Mouse (Mus musculus) adrenal gland, postnatal 10 days (tissue): Measurements from ENCODE around the gene Dnajc30. TPM values are rescaled to one million over a fixed set of nuclear protein-coding genes. Genes with fewer than 3 reads are reported as not detected.
"Not testable (repeated sequence)": the region's sequence is repeated elsewhere in the genome, so short reads cannot be mapped to it uniquely, and the experiment has no call there.

Source experiments
- DNase-seq: peaks from one replicate; pipeline ENCODE4 v3.0.0; 2021; ENCODE audit warnings: mixed read lengths
- long read RNA-seq, 2 experiments: library from polyadenylated mRNA; stranded (forward); transcript quantifications; one replicate each; pipeline ENCODE4 v2.0.0; 2021
- total RNA-seq, 2 experiments: library from RNA; stranded (reverse); gene quantifications; 2 replicates each; pipeline ENCODE4 v1.2.3; 2021

Dnajc30 gene
- total RNA-seq, result 10 to 100 TPM; 23.7 to 24.5 TPM
- long read RNA-seq, experiment 1, transcript Dnajc30-201 (1 exons, 1,661 nt), result major isoform, 42 of 42 reads
- long read RNA-seq, experiment 1, partial matches to known transcripts, result 0 of 42 reads
- long read RNA-seq, experiment 1, other reads (novel, unspliced or antisense), result 0 of 42 reads
- long read RNA-seq, experiment 2, transcript Dnajc30-201 (1 exons, 1,661 nt), result major isoform, 20 of 20 reads
- long read RNA-seq, experiment 2, partial matches to known transcripts, result 0 of 20 reads
- long read RNA-seq, experiment 2, other reads (novel, unspliced or antisense), result 0 of 20 reads

GRCm38 (mm10) chr5:135063629-135064381, at the start of gene Dnajc30:
Gene Dnajc30 (plus strand): TSS chr5:135064202.
- DNase-seq, result peak; percentile 98

- peak; percentile 92 for DNase-seq
Measured at GRCm38 (mm10) chr5:135015497-135015896, 48.5 kb upstream of the Dnajc30 start.

DNA sequence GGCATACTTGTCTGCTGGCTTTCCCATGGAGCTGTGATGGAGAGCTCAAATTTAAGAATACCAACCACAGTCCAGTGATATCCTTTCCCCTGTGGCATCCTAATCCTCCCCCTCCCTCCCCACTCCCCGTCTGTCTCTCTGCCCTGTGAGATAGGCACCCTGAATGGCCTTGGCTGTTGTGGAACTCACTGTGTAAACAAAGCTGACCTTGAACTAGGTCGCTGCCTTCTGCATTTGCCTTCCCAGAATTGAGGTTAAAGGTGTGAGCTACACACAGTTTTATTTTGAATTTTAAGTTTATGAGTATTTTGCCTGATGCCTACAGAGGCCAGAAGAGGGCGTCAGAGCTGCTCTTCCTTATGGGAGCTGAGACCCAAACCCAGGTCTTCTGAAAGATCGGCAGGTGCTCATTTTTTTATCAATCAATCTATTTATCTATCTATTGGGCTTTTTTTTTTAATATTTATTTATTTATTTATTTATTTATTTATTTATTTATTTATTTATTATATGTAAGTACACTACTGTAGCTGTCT, 47.7 kb upstream of the Dnajc30 start:
- peak; percentile 38 for DNase-seq

DNA sequence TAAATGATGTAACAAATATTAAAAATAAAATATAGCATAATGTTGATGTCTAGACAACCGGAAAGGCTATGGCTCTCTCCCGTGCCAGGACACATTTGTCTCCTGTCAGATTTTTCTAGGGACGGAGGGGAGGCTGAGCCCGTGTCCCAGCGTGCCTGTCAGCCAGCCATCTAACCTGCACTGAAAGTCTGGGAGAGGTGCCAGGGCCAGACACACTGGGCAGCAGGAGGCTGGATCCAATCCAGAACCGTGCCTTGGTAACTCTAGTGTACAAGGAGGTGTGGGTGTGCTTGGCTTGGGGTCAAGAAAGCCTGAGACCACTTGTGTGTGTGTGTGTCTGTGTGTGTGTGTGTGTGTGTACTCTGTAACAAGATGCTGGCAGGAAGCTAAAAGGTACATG, 42.2 kb upstream of the Dnajc30 start:
- peak; percentile 87 for DNase-seq

DNA sequence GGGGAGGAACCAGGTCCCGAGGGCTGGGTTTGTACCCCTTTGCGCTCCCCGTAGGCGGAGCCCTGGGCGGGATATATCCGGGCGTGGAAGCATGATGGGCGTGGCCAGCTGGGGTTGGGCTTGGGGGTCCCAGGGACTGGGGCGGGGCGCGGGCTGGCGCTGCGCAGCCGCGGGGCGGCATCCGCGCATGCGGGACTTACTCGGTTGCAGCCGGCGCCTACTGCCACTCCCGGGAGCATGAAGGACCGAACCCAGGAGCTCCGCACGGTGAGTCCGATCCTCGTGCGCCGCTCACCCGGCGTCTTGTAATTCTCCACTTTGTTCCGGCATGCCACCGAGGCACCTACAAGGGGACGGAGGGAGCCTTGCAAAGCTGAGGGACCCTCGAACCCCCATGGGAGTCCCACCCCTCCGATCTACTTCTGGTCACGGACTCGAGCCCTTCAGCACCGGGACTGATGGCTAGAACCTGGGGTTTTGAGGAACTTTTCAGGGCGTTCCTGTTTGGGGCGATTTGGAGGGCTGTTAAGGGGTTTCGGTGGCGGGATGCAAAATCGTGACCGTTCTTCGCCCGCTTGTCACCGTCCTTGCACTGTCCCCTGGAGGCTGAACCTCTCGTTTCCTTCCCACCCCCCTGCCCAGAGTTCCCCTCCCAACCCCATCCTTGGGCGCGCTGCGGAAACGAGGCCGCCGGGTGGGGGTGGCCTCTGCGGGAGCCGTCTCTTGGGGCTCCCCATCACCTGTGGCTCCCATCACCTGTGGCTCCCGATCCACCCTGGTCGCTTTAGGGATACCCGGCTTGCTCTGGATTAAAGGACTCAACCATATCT, 40.4 kb upstream of the Dnajc30 start, which contains the start of gene Stx1a:
TSS of gene Stx1a (plus strand) at position 139 of the 830 bp plus-strand sequence.
- DNase-seq, result peak; percentile 92

- DNase-seq, result no peak
Measured at GRCm38 (mm10) chr5:135024665-135025224, 39.3 kb upstream of the Dnajc30 start.

DNA sequence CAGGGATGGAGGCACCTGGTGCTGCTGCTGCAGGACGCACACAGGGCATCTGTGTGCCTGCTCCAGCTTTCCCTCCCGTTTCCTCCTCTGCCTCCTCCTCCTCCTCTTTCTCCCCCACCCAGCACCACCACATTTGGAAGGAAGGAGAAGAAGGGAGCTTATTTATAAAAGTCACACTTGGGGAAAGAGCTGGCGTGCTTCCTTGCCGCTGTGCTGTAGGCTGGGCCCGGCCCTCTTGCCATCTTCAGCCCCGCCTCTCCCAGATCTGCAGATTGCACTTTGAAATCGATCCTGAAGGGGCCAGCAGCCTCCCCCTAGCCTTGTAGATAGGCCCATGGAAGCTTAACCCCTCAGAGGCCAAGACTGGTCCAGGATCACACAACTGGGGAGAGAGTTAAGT, 38.1 kb upstream of the Dnajc30 start:
- DNase-seq, result no peak

- DNase-seq, result peak; percentile 89
Measured at GRCm38 (mm10) chr5:135029007-135029854, 34.8 kb upstream of the Dnajc30 start.

- no peak for DNase-seq
Measured at GRCm38 (mm10) chr5:135032581-135032980, 31.4 kb upstream of the Dnajc30 start.

DNA sequence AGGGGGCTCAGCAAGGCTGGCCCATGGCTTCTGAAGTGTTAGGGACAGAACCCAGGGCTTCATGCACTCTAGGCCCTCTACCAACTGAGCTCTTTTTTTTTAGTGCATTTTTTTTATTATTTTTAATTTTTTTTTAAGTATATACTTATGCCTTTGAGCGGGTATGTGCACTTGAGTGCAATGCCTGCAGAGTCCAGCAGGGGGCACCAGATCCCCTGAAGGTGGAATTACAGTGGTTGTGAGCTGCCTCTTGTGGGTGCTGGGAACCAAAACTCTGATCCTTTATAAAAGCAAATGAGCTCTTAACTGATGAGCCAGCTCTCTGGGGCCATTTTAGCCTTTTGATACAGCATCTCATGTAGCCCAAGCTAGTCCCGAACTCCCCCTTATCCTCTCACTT, 29.4 kb upstream of the Dnajc30 start:
- DNase-seq, result no peak

DNA sequence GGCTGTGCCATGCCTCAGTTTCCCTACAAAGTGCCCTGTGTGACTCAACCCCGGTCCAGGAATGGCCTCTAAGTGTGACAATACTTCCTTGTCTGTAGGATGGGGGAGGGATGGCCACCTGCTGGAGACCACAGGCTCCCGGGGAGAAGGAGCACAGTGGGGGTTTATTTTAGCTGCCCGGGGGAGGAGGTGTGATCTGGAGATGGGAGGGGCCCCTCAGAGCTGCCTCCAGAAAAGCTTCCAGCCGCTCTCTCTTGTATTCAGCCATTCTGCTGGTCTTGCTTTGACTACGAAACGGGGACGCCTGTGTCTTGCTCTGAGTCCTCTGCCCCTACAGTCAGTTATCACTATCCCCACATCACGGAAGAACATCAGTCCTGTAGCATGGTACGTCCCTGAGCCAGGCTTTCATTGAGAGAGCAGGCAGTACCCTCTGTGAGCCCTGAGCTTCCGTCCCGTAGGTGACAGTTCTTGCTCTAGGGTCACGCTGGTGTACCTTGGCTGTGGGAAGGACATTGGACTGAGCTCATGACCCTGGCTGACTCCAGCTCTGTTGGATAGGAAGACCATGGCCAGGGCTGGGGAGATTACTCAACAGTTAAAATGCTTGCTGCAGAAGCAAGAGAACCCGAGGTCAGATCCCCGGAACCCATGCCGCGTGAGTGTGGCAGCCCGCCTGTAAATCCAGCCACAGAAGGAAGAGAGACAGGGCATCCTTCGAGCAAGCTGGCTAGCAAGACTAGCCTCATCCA, 28.2 kb upstream of the Dnajc30 start:
- peak; percentile 37 for DNase-seq

GRCm38 (mm10) chr5:135037946-135038345, 26.1 kb upstream of the Dnajc30 start:
- DNase-seq, result no peak

GRCm38 (mm10) chr5:135039541-135039940, 24.5 kb upstream of the Dnajc30 start:
- no peak for DNase-seq

DNA sequence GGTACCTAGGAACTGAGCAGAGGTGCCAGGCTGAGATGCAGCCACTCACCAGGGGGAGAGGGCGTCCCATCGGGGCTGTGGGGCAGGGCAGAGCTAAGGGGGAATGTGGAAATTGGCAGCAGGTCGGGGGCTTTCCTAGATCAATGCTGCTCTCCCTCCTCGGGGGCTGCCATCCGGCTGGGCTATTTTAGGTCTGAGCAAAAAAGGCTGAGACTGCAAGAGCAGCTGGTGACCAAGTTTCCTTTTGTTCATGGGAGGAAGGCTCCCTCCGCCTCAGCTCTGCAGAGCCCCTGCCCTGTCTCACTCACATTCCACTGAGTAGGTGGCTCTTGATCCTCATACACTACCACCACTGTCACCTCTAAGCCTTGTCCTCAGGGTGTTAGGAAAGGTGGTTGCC, 23.9 kb upstream of the Dnajc30 start:
- DNase-seq, result no peak

- DNase-seq, result peak; percentile 50
Measured at GRCm38 (mm10) chr5:135040777-135041176, 23.2 kb upstream of the Dnajc30 start.

DNA sequence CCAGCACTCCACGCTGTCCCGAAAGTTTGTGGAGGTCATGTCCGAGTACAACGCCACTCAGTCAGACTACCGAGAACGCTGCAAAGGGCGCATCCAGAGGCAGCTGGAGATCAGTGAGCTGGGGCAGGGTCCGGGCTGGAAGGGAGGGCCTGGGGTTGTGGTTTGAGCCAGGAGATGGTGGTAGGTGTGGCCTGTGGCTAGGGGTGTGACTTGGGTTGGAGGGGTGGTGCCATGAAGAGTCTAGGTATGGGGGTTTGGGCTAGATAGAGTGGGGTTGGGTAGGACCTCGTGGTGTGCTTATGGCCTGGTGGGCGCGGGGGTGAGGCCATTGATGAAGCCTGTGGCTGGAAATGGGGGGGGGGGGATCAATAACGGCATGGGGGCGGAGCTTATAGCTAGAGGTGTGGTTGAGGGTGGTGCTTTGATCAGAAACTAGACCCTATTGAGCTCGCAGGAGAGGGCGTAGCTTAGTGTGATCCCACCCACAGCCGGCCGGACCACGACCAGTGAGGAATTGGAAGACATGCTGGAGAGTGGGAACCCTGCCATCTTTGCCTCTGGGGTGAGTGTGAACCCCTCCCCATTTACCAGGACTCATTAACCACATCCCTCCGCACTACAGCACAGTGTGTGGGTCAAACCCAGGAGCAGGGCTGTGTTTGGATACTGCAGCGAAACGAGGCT, 21.8 kb upstream of the Dnajc30 start:
- no peak for DNase-seq

- no peak for DNase-seq
Measured at GRCm38 (mm10) chr5:135044575-135044974, 19.4 kb upstream of the Dnajc30 start.

GRCm38 (mm10) chr5:135048539-135048938, 15.5 kb upstream of the Dnajc30 start:
- DNase-seq, result no peak

DNA sequence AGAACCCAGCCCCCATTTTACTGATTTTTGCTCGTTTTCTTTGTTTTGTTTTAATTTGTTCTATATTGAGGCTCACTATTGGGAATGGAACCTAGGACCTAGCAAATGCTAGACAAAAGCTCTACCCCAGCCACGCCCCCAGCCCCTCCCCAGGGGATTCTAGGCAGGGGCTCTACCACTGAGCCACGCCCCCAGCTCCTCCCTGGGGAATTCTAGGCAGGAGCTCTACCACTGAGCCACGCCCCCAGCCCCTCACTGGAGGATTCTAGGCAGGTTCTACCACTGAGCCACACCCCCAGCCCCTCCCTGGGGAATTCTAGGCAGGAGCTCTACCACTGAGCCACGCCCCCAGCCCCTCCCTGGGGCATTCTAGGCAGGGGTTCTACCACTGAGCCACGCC, 14.7 kb upstream of the Dnajc30 start:
- DNase-seq, result not testable (repeated sequence)

DNA sequence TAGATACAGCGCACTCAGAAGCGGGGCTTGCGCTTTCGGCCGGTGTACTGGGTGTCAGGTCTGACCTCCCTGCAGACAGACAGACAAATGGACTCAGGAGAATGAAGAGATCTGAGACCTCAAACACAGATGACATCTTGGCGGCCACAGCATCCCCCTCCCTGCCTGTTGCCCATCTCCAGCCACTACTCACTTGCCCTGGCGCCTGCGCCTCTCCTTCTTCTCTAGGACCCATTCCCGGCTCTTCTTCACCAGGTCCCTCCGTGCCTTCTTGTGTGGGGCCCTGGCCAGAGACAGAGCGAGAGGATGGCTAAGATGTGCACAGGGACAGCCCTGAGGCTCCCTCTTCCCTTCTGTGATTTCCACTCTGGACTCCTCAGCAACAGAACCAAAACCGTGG, 10.6 kb upstream of the Dnajc30 start:
- no peak for DNase-seq
